Mouse (Mus musculus): ENCODE measurements around the gene Zfp704.

Gene Zfp704

GRCm38 (mm10) chr3:9609581-9610341, at the start of gene Zfp704:
Gene Zfp704, minus strand, starts transcription at chr3:9610085.
- DNase-seq (ENCODE audit: low read depth, low spot score), result peak; percentile 32

DNA sequence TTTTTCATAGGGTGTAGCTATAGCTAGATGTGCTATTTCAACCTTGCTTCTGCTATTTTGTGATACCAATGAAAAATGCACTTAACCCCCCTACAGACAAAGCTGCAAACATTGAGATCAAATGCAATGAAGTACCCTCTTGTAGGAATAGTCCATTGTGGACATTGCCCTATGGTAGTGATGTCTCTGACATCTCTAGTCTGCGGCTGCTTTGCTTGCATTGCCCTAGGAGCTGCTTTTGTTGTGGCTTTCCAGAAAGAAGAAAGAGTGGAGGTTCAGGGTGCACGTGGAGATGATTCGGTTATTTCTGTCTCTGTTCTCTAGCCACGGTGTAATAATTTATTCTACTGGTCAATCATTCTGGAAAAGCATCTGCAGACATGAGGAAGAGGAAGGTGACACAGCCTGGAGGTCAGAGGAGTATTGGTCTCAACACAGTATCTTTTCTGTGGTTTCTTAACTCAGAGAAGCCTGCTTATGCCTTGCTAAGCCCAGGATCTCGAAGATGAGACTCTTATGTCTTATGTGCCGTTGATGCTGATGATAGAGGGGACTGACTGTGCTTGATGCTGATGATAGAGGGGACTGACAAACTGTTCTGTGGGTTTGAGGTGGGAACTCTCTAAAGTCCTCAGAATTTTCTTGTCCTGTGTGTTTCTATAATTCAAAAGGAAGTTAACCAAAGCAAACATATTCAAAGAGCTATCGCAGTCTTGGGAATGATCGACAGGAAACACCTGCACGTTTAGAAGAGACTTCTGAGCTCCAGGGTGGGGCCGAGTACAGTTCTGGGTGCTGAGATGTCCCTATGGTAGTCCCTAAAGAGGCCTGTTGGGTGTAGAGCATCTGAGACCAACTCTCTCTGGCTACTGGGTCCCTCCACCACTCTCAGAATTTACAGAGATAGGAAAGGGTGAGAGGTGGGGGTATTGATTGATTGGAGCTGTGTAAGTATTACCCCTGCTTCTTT, 23.4 kb upstream of the Zfp704 start:
- DNase-seq (ENCODE audit: low read depth, low spot score), result no peak

DNA sequence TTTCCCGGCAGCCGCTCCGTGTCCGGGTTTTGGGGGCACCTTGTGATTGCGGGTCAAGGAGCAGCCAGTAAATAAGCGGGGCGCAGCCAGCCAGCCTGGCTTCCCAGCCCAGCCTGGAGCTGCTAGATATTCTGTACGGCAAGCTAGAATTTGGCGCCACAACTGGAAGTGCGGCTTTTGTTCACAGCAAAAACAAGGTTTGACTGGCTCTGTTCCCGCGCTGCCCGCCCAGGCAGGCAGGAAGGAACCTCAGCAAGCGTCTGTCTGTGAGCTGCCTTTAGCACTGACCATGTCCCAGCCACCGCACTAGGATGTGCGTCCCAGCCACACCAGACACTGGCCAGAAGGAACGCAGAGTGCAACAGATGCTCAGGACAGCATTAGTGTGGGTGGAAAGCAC, 20.1 kb upstream of the Zfp704 start:
- no peak for DNase-seq (ENCODE audit: low read depth, low spot score)

DNA sequence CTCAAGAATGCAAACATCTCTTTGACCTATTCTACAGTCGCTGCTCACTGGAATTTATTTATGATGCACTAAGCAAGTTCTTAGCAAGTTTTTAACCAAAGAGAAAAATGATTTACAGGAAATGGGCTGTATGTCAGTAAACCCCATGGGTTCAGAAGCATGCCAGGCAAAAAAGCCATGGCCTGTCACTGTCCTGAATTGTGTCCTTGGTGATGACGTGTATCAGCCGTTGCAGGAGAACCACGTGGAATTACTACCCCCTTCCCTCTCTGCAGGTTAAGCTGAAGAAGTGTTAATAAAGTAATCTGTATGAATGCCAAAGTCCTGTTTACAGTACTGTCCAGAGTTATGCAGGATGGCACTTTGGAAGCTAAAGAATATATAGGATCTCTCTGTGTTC, 18.2 kb upstream of the Zfp704 start:
- no peak for DNase-seq (ENCODE audit: low read depth, low spot score)

DNA sequence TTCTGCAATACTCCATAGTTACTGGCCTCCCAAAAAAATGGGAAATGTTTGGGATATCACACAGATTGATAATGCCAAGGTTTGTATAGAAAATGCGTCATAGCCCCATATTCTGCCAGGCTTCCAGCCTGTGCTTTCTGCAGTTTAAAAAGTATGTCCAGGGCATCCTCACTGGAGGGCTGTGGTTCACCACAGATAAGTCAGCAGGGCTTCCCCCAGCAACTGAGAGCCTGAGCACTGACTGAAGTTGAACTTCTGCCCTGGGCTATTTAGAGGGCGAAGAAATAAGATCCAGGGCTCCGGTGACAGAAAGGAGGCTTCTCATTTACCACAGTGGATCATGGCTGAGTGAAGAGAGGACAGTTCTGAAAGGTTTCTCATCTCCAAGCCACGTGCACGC, 16.3 kb upstream of the Zfp704 start:
- DNase-seq (ENCODE audit: low read depth, low spot score), result no peak

DNA sequence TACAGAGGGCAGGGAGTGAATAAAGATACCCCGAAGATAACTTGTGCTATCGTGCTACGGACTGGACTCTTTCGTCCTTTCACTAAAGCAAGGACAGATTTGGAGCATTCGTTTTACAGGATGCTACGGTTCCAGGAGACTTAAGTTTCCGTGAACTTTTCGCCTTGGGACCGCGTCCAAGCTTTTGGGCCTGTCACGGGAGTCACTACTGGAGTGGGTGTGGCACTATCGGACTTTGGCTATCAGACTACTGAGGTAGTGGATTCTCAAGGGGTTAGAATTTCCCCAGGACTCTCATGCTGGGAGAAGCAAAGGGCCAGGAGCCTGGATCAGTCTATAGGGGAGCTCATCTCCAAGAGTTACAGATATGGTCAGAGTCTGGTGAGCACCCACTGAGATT, 10.7 kb upstream of the Zfp704 start:
- DNase-seq (ENCODE audit: low read depth, low spot score), result no peak

- no peak for DNase-seq (ENCODE audit: low read depth, low spot score)
These were observed 9.8 kb upstream of the Zfp704 start for GRCm38 (mm10) chr3:9619562-9620275.

GRCm38 (mm10) chr3:9617101-9617500, 7.2 kb upstream of the Zfp704 start:
- no peak for DNase-seq (ENCODE audit: low read depth, low spot score)

GRCm38 (mm10) chr3:9614676-9615075, 4.8 kb upstream of the Zfp704 start:
- no peak for DNase-seq (ENCODE audit: low read depth, low spot score)

DNA sequence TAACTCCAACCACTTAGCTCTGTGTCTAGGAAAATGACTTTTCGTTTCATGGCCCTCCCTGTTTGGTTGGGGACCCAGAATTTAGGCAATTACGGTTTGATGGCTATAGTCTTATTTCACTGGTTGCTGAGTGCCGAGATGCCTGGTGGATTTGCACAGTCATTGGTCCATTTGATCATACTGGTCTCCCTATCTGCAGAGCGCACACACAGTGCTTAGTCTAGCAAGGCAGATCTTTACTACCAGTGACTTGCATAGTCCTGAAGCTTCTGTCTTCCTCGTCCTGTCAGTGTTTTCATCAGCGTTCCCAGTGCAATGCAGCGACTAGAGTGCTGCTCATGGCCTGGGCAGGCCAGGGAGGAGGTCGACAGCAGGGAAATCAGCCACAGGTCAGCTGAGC, 4.1 kb upstream of the Zfp704 start:
- DNase-seq (ENCODE audit: low read depth, low spot score), result no peak

DNA sequence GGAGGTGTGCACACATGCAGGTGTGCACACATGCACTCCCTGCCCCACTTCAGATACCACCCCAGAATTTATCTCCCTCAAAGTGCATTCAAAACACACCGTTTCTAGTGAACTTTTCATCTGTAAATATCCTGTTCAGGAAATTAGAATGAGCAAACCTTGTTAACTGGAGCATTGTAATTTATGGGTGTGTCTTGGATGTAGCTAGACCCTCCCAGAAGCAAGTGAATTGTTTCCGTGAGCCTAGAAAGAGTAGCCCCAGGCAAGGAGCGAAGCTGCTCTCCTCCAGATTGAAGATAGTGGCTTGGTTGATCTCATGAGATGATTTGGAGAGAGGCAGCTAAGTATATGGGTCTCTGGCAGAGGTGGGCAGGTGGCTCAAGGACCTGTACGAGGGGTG, 1.3 kb upstream of the Zfp704 start:
- no peak for DNase-seq (ENCODE audit: low read depth, low spot score)

- DNase-seq (ENCODE audit: low read depth, low spot score), result no peak
These were observed 541 bp upstream of the Zfp704 start for GRCm38 (mm10) chr3:9610426-9610825.

DNA sequence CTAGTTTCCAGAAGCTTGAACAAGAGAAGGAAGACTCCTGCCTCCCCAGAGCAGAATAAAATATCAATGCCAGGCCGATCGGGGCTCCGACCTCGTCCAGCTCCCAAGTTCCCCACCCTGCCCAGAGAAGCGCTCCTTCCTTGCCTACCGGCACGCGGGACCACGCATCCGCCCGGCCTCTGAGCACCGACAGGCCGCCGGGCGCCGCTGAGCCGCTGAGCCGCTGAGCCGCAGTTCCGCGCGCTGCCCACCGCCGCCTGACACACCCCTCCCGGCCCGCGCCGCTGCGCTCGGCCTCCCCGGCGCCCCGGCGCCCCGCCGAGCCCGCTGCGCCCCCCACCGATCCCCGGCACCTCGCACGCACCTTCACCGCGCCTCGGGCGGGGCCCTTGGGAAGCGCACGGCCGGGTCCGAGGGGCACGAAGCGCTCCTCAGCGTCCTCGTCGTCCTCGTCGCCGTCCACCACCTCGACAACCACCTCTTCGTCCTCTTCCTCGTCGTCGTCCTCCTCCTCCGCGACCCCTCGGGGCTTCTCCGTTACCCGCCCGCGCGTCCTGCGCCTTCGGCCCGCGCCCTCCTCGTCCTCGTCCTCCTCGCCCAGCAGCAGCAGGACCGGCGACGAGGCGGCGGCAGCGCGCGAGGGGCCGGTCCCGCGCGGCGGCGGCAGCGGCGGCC, 842 bp downstream of the Zfp704 start:
- DNase-seq (ENCODE audit: low read depth, low spot score), result no peak

DNA sequence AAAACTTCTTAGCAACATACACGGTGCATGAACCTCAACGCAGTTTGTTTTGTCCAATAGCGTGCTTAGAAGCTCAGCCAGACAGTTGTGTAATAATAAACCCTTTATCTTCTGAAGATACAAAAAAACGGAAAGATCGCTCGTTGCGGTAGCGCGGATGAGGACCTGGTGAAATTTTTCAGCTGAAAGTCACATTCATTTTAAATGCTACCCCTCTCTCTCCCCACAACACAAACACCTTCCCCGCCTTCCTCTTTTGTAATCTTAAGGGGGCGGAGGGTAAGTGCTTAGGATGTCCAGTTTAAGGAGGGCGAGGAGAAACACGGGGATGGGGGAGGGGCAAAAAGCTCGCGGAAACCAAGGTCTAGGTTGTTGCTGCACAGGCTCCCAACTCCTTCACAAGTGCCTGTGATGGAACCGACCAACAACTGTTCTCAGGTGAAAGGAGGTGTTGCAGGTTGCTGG, 1.4 kb downstream of the Zfp704 start:
- no peak for DNase-seq (ENCODE audit: low read depth, low spot score)

DNA sequence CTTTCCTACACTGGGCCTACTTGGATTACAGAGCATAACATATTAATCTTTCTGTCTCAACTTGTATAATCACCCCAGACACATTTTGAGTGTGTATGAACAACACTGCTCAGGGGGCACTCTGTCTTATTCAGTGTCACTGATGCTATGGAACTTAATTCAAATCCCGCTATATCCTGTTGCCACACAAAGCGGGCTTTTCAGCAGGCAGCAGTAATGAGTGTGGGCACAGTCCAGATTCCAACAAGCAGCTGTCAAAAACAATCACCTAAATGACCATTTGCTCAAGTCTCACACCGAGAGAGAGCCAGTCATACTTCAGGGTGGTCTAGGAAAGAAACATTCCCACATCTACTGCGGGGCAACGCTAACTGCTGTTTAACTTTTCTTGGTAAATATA, 2.2 kb downstream of the Zfp704 start:
- no peak for DNase-seq (ENCODE audit: low read depth, low spot score)

- DNase-seq (ENCODE audit: low read depth, low spot score), result no peak
These were observed 3.8 kb downstream of the Zfp704 start for GRCm38 (mm10) chr3:9605784-9606706.

DNA sequence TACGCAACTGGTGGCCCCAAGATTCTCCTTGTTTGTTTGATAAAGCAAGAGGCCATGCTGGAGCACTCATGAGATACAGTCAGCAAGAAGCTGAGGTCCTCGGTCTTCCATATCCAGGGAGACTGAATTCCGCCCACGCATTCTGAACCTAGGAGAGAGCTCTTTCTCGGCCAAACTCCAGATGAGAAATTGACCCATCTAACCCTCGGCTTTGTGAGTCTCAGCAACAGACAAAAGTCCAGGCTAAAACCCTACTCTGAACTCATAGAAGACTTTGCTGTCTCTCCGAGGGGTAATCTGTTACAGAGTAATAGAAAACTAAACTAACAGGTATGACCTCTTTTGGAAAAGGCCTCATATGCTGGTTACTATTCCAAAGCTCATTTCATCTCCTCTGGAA, 4.9 kb downstream of the Zfp704 start:
- DNase-seq (ENCODE audit: low read depth, low spot score), result no peak

GRCm38 (mm10) chr3:9603866-9604265, 6.0 kb downstream of the Zfp704 start:
- no peak for DNase-seq (ENCODE audit: low read depth, low spot score)

DNA sequence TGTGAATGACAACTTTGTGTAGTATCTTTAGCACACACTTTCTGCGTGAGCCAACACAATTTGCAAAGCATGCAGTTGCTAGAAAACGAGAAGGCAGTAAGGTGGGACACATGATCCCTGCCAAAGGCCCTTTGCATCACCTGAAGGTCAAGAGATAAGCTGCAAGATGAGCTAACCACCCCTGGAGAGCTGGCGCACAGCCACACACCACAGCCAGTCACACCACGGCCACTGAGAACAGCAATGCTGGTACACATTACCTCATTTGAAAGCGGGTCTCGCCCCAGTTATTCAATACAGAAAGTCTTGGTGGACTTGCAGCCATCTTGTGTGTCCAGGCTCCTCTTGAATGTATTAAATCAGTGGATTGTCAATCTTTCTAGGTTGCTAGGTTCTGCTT, 9.3 kb downstream of the Zfp704 start:
- DNase-seq (ENCODE audit: low read depth, low spot score), result no peak

- no peak for DNase-seq (ENCODE audit: low read depth, low spot score)
These were observed 10.0 kb downstream of the Zfp704 start for GRCm38 (mm10) chr3:9599738-9600410.
